Mouse (Mus musculus): ENCODE results near the gene Apol10b. TPM values are rescaled to one million over a fixed set of nuclear protein-coding genes. Genes with fewer than 3 reads are reported as not detected.
"Not testable (repeated sequence)": the region's sequence is repeated elsewhere in the genome, so short reads cannot be mapped to it uniquely, and the experiment has no call there.

The Apol10b gene
- 0.14 TPM in 1 of 2 replicates, not detected in the other for polyA plus RNA-seq (2015; fragmentation: Nextera tagmentation; extraction: Ambion mirVana)

DNA sequence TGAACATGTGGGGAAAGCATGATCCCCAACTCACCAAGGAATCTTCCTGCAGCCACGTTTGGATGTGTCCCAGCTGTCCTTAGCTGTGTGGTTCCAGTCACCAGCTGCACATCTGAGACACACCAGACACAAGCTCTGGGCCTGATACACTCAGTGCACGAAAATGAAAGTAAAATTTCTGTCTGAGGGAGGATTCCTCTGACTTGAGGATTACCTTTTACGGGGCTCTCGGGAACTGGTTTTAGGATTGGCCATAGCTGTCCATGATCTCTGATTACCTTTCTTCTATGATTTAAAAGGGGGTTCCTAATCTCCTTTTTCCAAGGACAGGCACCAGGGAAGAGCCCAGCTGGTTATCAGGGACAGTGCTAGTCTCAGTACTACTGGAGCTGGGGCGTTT lies at the start of gene Apol10b:
TSS of gene Apol10b (minus strand) at position 165 of the 400 bp plus-strand sequence.
- TF ChIP-seq EP300 (IDR thresholded peaks at IDR 0.05): no peak
- no peak for TF ChIP-seq CTCF (IDR thresholded peaks at IDR 0.05)
- DNase-seq (ENCODE audit: low spot score): no peak
- H3K4me1 ChIP-seq (ENCODE audit: insufficient read depth, low read depth, low read length): no peaks in the 10 kb centered on the region
- 43% methylated on average over 5 of the region's 5 CpGs for WGBS
- ATAC-seq: no peak
- H3K27me3 ChIP-seq (replicated peaks; ENCODE audit: insufficient read depth, low read length): no peaks in the 10 kb centered on the region
- no peak within 1 kb of the TSS for H3K4me2 ChIP-seq (replicated peaks; ENCODE audit: low read depth, low read length)
- H3K9me3 ChIP-seq (ENCODE audit: low read length): no peaks in the 10 kb centered on the region
- H3K4me3 ChIP-seq (ENCODE audit: low read depth, low read length): no peak within 1 kb of the TSS
- no peaks in the 10 kb centered on the region for H3K36me3 ChIP-seq (ENCODE audit: insufficient read depth, low read length)
- H3K9ac ChIP-seq (replicated peaks; ENCODE audit: low read depth): no peak within 1 kb of the TSS
- no peak within 1 kb of the TSS for H3K27ac ChIP-seq (ENCODE audit: low read length)

DNA sequence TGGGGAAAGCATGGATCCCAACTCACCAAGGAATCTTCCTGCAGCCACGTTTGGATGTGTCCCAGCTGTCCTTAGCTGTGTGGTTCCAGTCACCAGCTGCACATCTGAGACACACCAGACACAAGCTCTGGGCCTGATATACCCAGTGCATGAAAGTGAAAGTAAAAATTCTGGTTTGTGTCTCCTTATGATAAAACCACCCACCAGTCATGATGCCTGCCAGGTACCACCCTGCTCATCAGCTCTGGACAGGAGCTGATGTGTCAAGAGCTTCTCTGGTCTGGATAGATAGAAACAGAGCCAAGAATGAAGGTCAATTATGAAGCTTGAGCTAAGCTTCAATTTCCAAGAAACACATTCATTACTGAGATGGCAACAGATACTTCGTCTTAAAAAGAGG lies 47.3 kb upstream of the Apol10b start, which contains the start of gene Apol11b:
TSS of gene Apol11b (minus strand) at position 111 of the 400 bp plus-strand sequence.
- H3K9me3 ChIP-seq (ENCODE audit: low read length); H3K27me3 ChIP-seq (replicated peaks; ENCODE audit: insufficient read depth, low read length); ATAC-seq; H3K9ac ChIP-seq (replicated peaks; ENCODE audit: low read depth); H3K4me2 ChIP-seq (replicated peaks; ENCODE audit: low read depth, low read length); H3K4me3 ChIP-seq (ENCODE audit: low read depth, low read length); DNase-seq (ENCODE audit: low spot score); H3K27ac ChIP-seq (ENCODE audit: low read length); H3K4me1 ChIP-seq (ENCODE audit: insufficient read depth, low read depth, low read length); H3K36me3 ChIP-seq (ENCODE audit: insufficient read depth, low read length): not testable (repeated sequence)
- WGBS: 56% methylated on average over 2 of the region's 2 CpGs

DNA sequence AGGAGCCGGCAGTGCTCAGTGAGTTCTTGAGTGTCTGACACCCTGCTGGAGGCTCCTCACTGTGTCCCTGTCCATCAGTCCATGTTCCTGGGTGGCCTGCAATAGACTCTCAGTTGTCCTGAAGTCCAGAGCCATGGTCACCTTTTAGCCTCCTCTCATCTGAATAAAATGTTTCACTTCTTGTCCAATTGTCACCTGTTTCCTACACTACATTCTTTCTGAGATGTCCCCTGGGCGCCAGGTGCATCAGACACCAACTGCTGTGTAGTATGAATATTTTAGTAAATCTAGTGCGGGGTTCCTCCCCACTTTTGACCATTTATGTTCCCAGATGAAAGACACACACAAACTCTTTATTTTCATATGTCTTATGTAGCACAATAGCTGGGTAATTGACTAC lies 33.9 kb upstream of the Apol10b start:
- not testable (repeated sequence) for DNase-seq (ENCODE audit: low spot score); ATAC-seq; H3K4me3 ChIP-seq (ENCODE audit: low read depth, low read length); H3K27me3 ChIP-seq (replicated peaks; ENCODE audit: insufficient read depth, low read length); H3K4me1 ChIP-seq (ENCODE audit: insufficient read depth, low read depth, low read length); H3K9ac ChIP-seq (replicated peaks; ENCODE audit: low read depth); H3K4me2 ChIP-seq (replicated peaks; ENCODE audit: low read depth, low read length); H3K27ac ChIP-seq (ENCODE audit: low read length); H3K36me3 ChIP-seq (ENCODE audit: insufficient read depth, low read length); H3K9me3 ChIP-seq (ENCODE audit: low read length)
- WGBS: 65% methylated on average over 3 of the region's 3 CpGs

DNA sequence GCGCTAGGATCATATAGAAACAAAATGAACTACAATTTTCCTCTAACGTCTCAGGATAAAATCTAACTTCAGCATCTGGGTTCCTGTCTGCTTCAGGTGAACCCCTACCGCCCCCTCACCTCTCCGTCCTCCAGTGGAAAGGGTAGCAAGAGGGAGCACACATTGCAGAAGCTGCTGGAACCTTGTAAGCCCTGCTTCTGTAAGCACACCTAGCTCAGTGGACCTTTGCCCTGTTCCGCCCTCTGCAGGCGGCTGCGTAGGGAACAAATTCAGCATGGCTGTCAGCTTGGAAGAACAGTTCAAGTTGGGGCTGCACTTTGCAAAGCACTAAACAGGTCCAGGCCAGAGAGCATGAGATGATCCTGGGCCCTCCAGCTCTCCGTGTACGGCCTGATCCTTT lies 32.7 kb upstream of the Apol10b start:
- 43% methylated on average over 9 of the region's 9 CpGs for WGBS
- not testable (repeated sequence) for H3K27me3 ChIP-seq (replicated peaks; ENCODE audit: insufficient read depth, low read length); H3K9ac ChIP-seq (replicated peaks; ENCODE audit: low read depth); H3K4me1 ChIP-seq (ENCODE audit: insufficient read depth, low read depth, low read length); H3K27ac ChIP-seq (ENCODE audit: low read length); ATAC-seq; DNase-seq (ENCODE audit: low spot score); H3K36me3 ChIP-seq (ENCODE audit: insufficient read depth, low read length); H3K4me2 ChIP-seq (replicated peaks; ENCODE audit: low read depth, low read length); H3K4me3 ChIP-seq (ENCODE audit: low read depth, low read length); H3K9me3 ChIP-seq (ENCODE audit: low read length)
- peak; percentile 52 for TF ChIP-seq CTCF (IDR thresholded peaks at IDR 0.05)

DNA sequence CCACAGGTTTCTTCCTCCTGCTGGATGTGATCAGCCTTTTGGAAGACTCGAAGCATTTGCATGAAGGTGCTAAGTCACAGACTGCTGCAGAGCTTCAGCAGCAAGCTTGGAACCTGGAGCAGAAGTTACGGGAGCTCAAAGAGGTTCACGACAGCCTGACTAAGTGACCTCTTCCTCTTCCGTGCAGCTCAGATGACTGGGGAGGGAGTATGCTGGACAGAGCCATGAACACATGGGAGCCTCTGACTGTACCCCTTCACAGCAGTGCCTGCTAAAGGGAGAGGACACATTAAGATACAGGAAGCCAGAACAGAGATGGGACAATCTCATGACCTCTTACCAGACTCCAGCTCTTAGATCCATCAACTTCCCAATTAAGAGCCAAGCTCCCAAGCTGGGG lies 30.5 kb upstream of the Apol10b start:
- H3K9ac ChIP-seq (replicated peaks; ENCODE audit: low read depth); ATAC-seq; H3K27ac ChIP-seq (ENCODE audit: low read length); H3K9me3 ChIP-seq (ENCODE audit: low read length); H3K4me3 ChIP-seq (ENCODE audit: low read depth, low read length); H3K27me3 ChIP-seq (replicated peaks; ENCODE audit: insufficient read depth, low read length); H3K36me3 ChIP-seq (ENCODE audit: insufficient read depth, low read length); DNase-seq (ENCODE audit: low spot score); H3K4me2 ChIP-seq (replicated peaks; ENCODE audit: low read depth, low read length); H3K4me1 ChIP-seq (ENCODE audit: insufficient read depth, low read depth, low read length): not testable (repeated sequence)
- 60% methylated on average over 4 of the region's 4 CpGs for WGBS

DNA sequence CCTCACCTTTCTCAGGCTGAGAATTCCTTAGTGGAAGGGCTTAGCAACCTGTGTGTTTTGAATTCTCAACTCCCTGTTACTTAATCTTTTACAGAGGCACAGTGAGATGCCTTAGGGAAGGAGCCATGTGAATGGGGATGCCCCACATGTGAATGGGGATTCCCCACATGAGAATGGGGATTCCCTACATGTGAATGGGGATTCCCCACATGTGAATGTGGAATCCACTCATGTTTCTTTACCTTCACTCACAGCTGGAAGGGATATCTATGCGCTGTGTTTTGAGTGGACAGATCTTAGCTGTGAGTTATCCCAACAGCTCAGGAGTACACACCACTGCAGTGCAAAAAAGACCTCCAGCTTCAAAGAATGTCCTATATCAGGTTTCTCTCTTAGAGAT lies 28.8 kb upstream of the Apol10b start:
- Histone ChIP-seq H3K9me3 (ENCODE audit: low read length) (no peaks in the 10 kb centered on the region), H3K4me2 (replicated peaks; ENCODE audit: low read depth, low read length) (no peak overlapping the region), H3K27me3 (replicated peaks; ENCODE audit: insufficient read depth, low read length) (no peaks in the 10 kb centered on the region), H3K9ac (replicated peaks; ENCODE audit: low read depth) (no peak overlapping the region), H3K4me1 (ENCODE audit: insufficient read depth, low read depth, low read length) (no peaks in the 10 kb centered on the region), H3K36me3 (ENCODE audit: insufficient read depth, low read length) (no peaks in the 10 kb centered on the region), H3K27ac (ENCODE audit: low read length) (no peak overlapping the region), H3K4me3 (ENCODE audit: low read depth, low read length) (no peak overlapping the region)
- TF ChIP-seq CTCF (IDR thresholded peaks at IDR 0.05): no peak
- TF ChIP-seq EP300 (IDR thresholded peaks at IDR 0.05): no peak
- no peak for ATAC-seq
- 87% methylated on average over 1 of the region's 1 CpGs for WGBS
- no peak for DNase-seq (ENCODE audit: low spot score)

DNA sequence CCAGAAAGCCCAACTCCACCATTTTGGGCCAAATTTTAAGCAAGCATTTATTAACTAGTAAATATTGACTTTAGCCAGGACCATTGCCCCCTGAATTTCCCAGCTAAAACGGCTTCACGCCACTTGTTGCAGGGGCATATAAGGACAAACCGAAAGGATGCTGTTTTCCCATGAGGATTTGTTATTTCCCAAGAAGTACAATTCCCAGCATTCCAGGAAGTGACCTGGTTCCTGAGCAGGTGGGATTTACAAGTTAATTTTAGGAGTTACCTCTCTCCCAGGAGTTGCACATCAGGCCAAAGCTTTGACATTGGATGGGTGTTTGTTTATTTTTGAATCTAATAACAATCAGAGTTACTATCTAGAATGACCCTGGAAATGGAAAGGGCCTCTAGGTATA lies 10.1 kb upstream of the Apol10b start:
- no peak for DNase-seq (ENCODE audit: low spot score)
- no peak for ATAC-seq
- no peak overlapping the region for H3K4me2 ChIP-seq (replicated peaks; ENCODE audit: low read depth, low read length)
- no peak overlapping the region for H3K4me3 ChIP-seq (ENCODE audit: low read depth, low read length)
- H3K9ac ChIP-seq (replicated peaks; ENCODE audit: low read depth): no peak overlapping the region
- 91% methylated on average over 3 of the region's 3 CpGs for WGBS
- no peaks in the 10 kb centered on the region for H3K9me3 ChIP-seq (ENCODE audit: low read length)
- H3K4me1 ChIP-seq (ENCODE audit: insufficient read depth, low read depth, low read length): no peaks in the 10 kb centered on the region
- no peak for TF ChIP-seq EP300 (IDR thresholded peaks at IDR 0.05)
- no peak for TF ChIP-seq CTCF (IDR thresholded peaks at IDR 0.05)
- H3K27me3 ChIP-seq (replicated peaks; ENCODE audit: insufficient read depth, low read length): no peaks in the 10 kb centered on the region
- no peaks in the 10 kb centered on the region for H3K36me3 ChIP-seq (ENCODE audit: insufficient read depth, low read length)
- H3K27ac ChIP-seq (ENCODE audit: low read length): no peak overlapping the region
